Mouse (Mus musculus) thymus, adult 2 months (tissue): Measurements from ENCODE around the gene Cap2.

Source experiments
- CTCF ChIP-seq: fragments of 200-500 bp; IDR thresholded peaks from 2 replicates; pipeline ENCODE4 v1.5.1; 2012; ENCODE audit warnings: mild to moderate bottlenecking, control low read depth, low read length, moderate library complexity, borderline replicate concordance; ENCODE audit not compliant: control insufficient read depth, poor library complexity, insufficient read depth; ENCODE audit errors: extremely low read depth
- POLR2A ChIP-seq: fragments of 200-500 bp; IDR thresholded peaks from 2 replicates; pipeline ENCODE4 v1.6.1; 2012; ENCODE audit warnings: mild to moderate bottlenecking, low read length, control low read depth, moderate library complexity; ENCODE audit not compliant: control insufficient read depth, poor library complexity, insufficient read depth; ENCODE audit errors: extremely low read depth

DNA sequence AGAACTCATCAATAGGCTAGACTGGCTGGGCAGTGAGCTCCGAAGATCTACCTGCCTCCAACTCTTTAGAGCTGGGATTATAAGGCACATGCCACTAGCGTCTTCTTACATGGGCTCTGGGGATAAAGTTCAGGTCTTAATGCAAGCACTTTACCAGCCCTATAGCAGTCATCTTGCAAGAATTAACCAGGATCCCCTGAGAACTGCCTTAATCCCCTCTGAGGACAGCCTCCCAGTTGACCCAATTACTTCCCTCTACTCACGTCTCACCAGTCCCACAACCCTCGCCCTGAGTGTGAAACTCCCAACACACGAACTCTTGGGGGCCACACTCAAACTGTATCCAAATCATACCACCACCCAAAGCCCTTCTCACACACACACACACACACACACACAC is 64.3 kb downstream of the Cap2 start:
- TF ChIP-seq POLR2A (no peak), CTCF (no peak)
